Mouse (Mus musculus) heart, embryonic 14.5 days (tissue): ENCODE measurements around the gene Mdga2. TPM values are rescaled to one million over a fixed set of nuclear protein-coding genes. Genes with fewer than 3 reads are reported as not detected.

Experiments
- ATAC-seq: fragments of 200-750 bp; cut with Nextera tagmentation; 2 replicates; pipeline ENCODE4 v1.8.0; 2017; ENCODE audit warnings: low read depth, moderate TSS enrichment; ENCODE audit not compliant: insufficient number of reproducible peaks, insufficient read depth, low FRiP score
- H3K27ac ChIP-seq, 2 experiments: fragments of 200-500 bp in 1 of 2; fragments of 300-500 bp in 1 of 2; sonication (generic) in 1 of 2; replicated peaks in 1 of 2; 2 replicates each; pipeline ENCODE4 v1.5.1; 2012 to 2014; ENCODE audit warnings: low read depth in 2 of 2, low read length in 2 of 2, control low read depth in 1 of 2, mild to moderate bottlenecking in 1 of 2, mixed read lengths in 1 of 2; ENCODE audit not compliant: control insufficient read depth in 1 of 2, insufficient read depth in 1 of 2
- H3K27me3 ChIP-seq: fragments of 300-500 bp; sonication (generic); 2 replicates; pipeline ENCODE4 v1.6.1; 2014; ENCODE audit warnings: mild to moderate bottlenecking, low read length, control low read depth; ENCODE audit not compliant: control insufficient read depth, insufficient read depth
- H3K36me3 ChIP-seq: fragments of 300-500 bp; sonication (generic); 2 replicates; pipeline ENCODE4 v1.6.1; 2014; ENCODE audit warnings: mild to moderate bottlenecking, control low read depth, low read length, mixed read lengths; ENCODE audit not compliant: control insufficient read depth, insufficient read depth
- H3K4me1 ChIP-seq, 2 experiments: fragments of 200-500 bp in 1 of 2; fragments of 300-500 bp in 1 of 2; sonication (generic) in 1 of 2; 2 replicates each; pipeline ENCODE4 v1.6.1; 2012 to 2014; ENCODE audit warnings: low read length in 2 of 2, control low read depth in 1 of 2, mixed read lengths in 1 of 2; ENCODE audit not compliant: control insufficient read depth in 2 of 2, insufficient read depth in 2 of 2
- H3K4me2 ChIP-seq: fragments of 300-500 bp; sonication (generic); 2 replicates; pipeline ENCODE4 v1.6.1; 2014; ENCODE audit warnings: mild to moderate bottlenecking, low read length
- H3K4me3 ChIP-seq, 2 experiments: fragments of 200-500 bp in 1 of 2; fragments of 300-500 bp in 1 of 2; sonication (generic) in 1 of 2; 2 replicates each; pipeline ENCODE4 v1.5.1; 2012 to 2014; ENCODE audit warnings: low read length in 2 of 2, mild to moderate bottlenecking in 2 of 2, control low read depth in 1 of 2, low read depth in 1 of 2, moderate library complexity in 1 of 2; ENCODE audit not compliant: control insufficient read depth in 1 of 2, insufficient read depth in 1 of 2
- H3K9ac ChIP-seq: fragments of 300-500 bp; sonication (generic); 2 replicates; pipeline ENCODE4 v1.6.1; 2014; ENCODE audit warnings: mild to moderate bottlenecking, low read length
- H3K9me3 ChIP-seq: fragments of 300-500 bp; sonication (generic); 2 replicates; pipeline ENCODE4 v1.6.1; 2016; ENCODE audit warnings: low read length, control low read depth; ENCODE audit not compliant: control insufficient read depth
- WGBS: fragments of 180-500 bp; shearing (Covaris S2); extraction: QIAGEN DNeasy Blood & Tissue Kit; methylation state at CpG from one replicate; pipeline ENCODE4 v1.1.7; 2014; 5-methylcytosine and 5-hydroxymethylcytosine counted together
- polyA plus RNA-seq: library from polyadenylated mRNA; unstranded; fragments of >200 nt; fragmentation: Nextera tagmentation; extraction: Ambion mirVana; gene quantifications from 2 replicates; pipeline ENCODE4 v1.2.1, GENCODE M21; 2014

Gene Mdga2
- polyA plus RNA-seq, 1 experiment from 2014 or later = 0.34 TPM

- no peaks in the 10 kb centered on the region for H3K36me3 ChIP-seq
- WGBS = 61% methylated on average over 2 of the region's 2 CpGs
- no peak overlapping the region for H3K4me3 ChIP-seq
- H3K27ac ChIP-seq = no peak overlapping the region
- no peaks in the 10 kb centered on the region for H3K4me1 ChIP-seq
- H3K27me3 ChIP-seq = no peaks in the 10 kb centered on the region
- no peaks in the 10 kb centered on the region for H3K9me3 ChIP-seq
- H3K4me2 ChIP-seq = no peak overlapping the region
- no peak for ATAC-seq
- no peak overlapping the region for H3K9ac ChIP-seq
Measured at GRCm38 (mm10) chr12:67212801-67213200, 9.5 kb downstream of the Mdga2 start.

DNA sequence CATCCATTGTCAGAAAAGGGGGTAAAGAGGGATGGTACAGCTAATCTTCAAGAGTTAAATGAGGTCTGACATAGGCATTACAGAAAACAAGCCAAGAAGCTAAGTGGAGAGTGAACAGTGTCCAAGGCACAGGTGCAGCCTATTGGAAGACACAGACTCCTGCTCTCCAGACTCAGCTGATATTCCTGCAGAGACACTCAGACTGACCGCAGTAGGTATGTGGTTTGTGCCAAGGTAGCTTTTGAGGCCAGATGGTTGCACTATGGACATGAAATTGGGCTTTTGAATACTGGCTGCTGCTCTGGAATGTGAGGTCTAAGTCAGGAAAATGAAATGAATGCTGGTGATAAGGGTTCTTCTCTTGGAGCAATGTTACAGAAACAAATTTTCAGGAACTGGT, 44.2 kb downstream of the Mdga2 start:
- Histone ChIP-seq H3K9me3 (no peaks in the 10 kb centered on the region), H3K4me2 (no peak overlapping the region), H3K27ac (no peak overlapping the region), H3K36me3 (no peaks in the 10 kb centered on the region), H3K27me3 (no peaks in the 10 kb centered on the region), H3K4me3 (no peak overlapping the region), H3K4me1 (no peaks in the 10 kb centered on the region), H3K9ac (no peak overlapping the region)
- WGBS = 85% methylated on average over 1 of the region's 1 CpGs
- no peak for ATAC-seq

DNA sequence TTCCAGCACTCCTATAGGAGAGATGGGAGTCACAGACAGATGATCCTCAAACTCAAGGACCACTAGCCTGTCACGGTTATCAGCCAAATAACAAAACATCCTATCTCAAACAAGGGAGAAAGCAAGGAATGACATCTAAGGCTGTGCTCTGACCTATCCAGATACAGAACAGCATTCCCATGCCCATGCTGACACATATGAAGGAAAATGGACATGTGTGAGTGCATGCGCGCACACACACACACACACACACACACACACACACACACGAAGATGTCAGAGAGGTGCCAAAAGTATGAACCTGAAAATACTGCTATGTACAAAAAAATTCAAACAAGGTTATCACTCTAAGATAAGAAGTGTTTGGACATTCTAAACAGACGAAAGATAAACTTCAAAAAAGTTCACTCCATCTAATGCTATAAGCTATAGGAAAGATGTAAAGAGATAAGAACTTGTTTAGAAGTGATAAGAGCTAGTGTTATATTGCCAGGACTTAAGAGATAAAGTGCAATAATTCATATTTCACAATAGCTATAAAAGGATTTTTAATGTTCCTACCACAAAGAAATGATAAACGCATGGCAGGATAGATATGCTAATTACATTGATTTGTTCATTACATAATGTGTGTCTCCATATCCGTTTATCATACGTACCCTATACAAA, 65.6 kb downstream of the Mdga2 start:
- WGBS = 76% methylated on average over 8 of the region's 8 CpGs
- no peak overlapping the region for H3K27ac ChIP-seq
- no peak overlapping the region for H3K9ac ChIP-seq
- H3K4me1 ChIP-seq = no peaks in the 10 kb centered on the region
- no peaks in the 10 kb centered on the region for H3K27me3 ChIP-seq
- no peaks in the 10 kb centered on the region for H3K9me3 ChIP-seq
- H3K36me3 ChIP-seq = no peaks in the 10 kb centered on the region
- H3K4me2 ChIP-seq = no peak overlapping the region
- ATAC-seq = no peak
- H3K4me3 ChIP-seq = no peak overlapping the region

- 51% methylated on average over 3 of the region's 3 CpGs for whole genome bisulfite sequencing
- ATAC-seq = no peak
- H3K4me1 ChIP-seq = no peaks in the 10 kb centered on the region
Measured at GRCm38 (mm10) chr12:67153077-67153476, 69.3 kb downstream of the Mdga2 start.

DNA sequence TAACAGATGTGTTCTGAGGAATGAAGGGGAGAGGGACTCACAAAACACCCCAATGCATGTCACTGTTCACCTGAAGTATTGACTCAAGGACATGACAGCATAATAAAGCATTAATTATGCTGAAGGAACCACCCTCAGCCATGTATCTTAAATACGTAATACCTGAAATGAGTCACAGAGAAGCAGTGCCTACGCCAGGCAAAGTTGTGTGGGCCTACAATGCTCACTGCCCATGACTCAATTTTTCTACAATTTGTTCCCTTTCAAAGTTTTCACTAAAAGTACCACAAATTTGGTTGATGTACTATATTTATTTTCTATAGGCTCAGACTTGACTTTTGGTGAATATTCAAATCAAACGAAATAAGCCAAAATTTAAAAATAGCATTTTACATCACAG, 80.7 kb downstream of the Mdga2 start:
- no peak for ATAC-seq
- Histone ChIP-seq H3K36me3 (no peaks in the 10 kb centered on the region), H3K4me2 (no peak overlapping the region), H3K27me3 (no peaks in the 10 kb centered on the region), H3K4me3 (no peak overlapping the region), H3K9ac (no peak overlapping the region), H3K4me1 (no peaks in the 10 kb centered on the region), H3K9me3 (no peaks in the 10 kb centered on the region), H3K27ac (no peak overlapping the region)
- WGBS = 76% methylated on average over 3 of the region's 3 CpGs

More at GRCm38 (mm10) chr12:67153077-67153476, 69.3 kb downstream of the Mdga2 start:
- H3K36me3 ChIP-seq = no peaks in the 10 kb centered on the region
- H3K4me3 ChIP-seq = no peak overlapping the region
- no peaks in the 10 kb centered on the region for H3K9me3 ChIP-seq
- no peak overlapping the region for H3K4me2 ChIP-seq
- no peak overlapping the region for H3K9ac ChIP-seq
- H3K27ac ChIP-seq = no peak overlapping the region
- no peaks in the 10 kb centered on the region for H3K27me3 ChIP-seq

DNA sequence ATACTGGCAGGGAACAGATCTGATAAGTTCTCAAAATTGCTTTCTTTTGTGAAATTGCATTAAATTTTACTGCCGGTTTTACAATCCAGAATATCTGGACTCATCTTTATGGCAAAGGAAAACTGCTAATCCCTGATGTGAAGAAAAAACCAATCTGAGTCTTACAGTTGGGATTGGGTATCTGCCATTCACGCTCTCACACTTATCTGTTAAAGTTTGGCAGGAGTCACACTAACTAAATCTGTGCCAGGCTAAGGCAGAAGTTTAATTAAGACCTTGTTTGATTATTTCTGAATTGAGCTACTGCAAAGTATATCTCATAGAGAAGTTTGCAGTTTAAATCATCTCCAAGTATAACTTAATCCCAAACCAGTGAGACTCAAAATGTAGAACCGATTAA, 82.2 kb downstream of the Mdga2 start:
- H3K4me3 ChIP-seq = no peak overlapping the region
- no peak overlapping the region for H3K27ac ChIP-seq
- no peak for ATAC-seq
- H3K4me1 ChIP-seq = no peaks in the 10 kb centered on the region
- no peaks in the 10 kb centered on the region for H3K27me3 ChIP-seq
- H3K36me3 ChIP-seq = no peaks in the 10 kb centered on the region
- WGBS = 73% methylated on average over 3 of the region's 3 CpGs
- H3K4me2 ChIP-seq = no peak overlapping the region
- H3K9me3 ChIP-seq = no peaks in the 10 kb centered on the region
- H3K9ac ChIP-seq = no peak overlapping the region

DNA sequence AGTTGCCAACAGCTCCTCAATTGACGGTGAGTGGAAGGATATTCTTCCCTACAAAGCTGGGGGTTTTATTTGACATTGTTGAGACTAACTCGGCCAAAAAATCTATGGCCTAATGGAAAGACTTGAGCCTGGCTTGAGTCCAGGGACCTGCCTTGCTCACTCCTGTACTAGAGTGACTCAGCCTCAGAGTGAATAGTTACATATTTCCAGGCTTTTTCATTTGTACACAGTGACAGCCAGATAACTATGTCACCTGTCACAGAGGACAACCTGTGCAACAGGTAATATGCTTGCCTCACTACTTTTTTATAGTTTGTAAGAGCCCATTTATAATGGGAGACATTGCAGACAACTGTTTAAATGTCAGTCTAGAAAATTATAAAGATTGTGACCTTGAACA, 94.9 kb downstream of the Mdga2 start:
- no peak for ATAC-seq
- 86% methylated on average over 2 of the region's 2 CpGs for WGBS
- H3K27me3 ChIP-seq = no peaks in the 10 kb centered on the region
- no peak overlapping the region for H3K9ac ChIP-seq
- no peak overlapping the region for H3K4me3 ChIP-seq
- H3K9me3 ChIP-seq = no peaks in the 10 kb centered on the region
- H3K27ac ChIP-seq = no peak overlapping the region
- H3K36me3 ChIP-seq = no peaks in the 10 kb centered on the region
- H3K4me2 ChIP-seq = no peak overlapping the region
- H3K4me1 ChIP-seq = no peaks in the 10 kb centered on the region

DNA sequence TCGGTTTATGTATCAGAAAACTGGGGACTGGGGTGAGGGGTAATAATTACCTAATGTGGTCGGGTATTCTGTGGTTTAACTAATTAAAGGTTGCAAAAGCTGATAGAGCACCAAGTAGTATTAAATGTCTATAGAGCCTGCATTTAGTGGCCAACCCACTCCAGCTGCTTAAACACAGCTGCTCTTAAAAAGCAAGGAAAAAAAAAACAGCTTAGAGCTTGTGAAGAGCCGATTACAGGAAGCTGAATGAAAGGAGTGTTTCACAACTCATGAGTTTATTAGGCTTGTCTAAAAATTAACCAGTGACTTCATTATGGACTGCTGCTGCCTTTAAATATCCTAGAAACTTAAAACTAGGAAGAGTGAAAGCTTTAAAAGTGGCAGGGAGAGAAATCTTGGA, 98.5 kb downstream of the Mdga2 start:
- H3K27me3 ChIP-seq = no peaks in the 10 kb centered on the region
- H3K27ac ChIP-seq = no peak overlapping the region
- no peak overlapping the region for H3K9ac ChIP-seq
- H3K9me3 ChIP-seq = no peaks in the 10 kb centered on the region
- no peaks in the 10 kb centered on the region for H3K4me1 ChIP-seq
- WGBS = 53% methylated on average over 3 of the region's 3 CpGs
- H3K4me3 ChIP-seq = no peak overlapping the region
- no peaks in the 10 kb centered on the region for H3K36me3 ChIP-seq
- no peak overlapping the region for H3K4me2 ChIP-seq
- ATAC-seq = no peak
